Mouse (Mus musculus) left cerebral cortex, postnatal 14 days (tissue): ENCODE data around the gene Rexo5. TPM values are rescaled to one million over a fixed set of nuclear protein-coding genes. Genes with fewer than 3 reads are reported as not detected.
A peak's percentile ranks its signal among the peaks of the same experiment; 100 is the strongest.

Experiments
- DNase-seq, 2 experiments: peaks; one replicate each; pipeline ENCODE4 v3.0.0; 2021 to 2022; ENCODE audit warnings: low spot score in 2 of 2, mixed read lengths in 1 of 2
- intact Hi-C: fragments of 180-260 bp; cut with DNase I; formaldehyde crosslinking; loops from one replicate; pipeline ENCODE4 v1.15.1; 2025
- total RNA-seq, 2 experiments: library from RNA; stranded (reverse); gene quantifications; 2 replicates each; pipeline ENCODE4 v1.2.3; 2021

The Rexo5 gene
- total RNA-seq, 2 experiments from 2014 or later = 1.4 to 2.8 TPM

- intact Hi-C loops = no loop called here
- no peak for DNase-seq
Measured at GRCm38 (mm10) chr7:119835996-119836777, 42.4 kb downstream of the Rexo5 start.

- intact Hi-C loops = no loop called here
- no peak for DNase-seq
Measured at GRCm38 (mm10) chr7:119841820-119842449, 48.1 kb downstream of the Rexo5 start.

GRCm38 (mm10) chr7:119845541-119845940, 51.7 kb downstream of the Rexo5 start:
- no peak for DNase-seq
- intact Hi-C loops = loop anchor here (5.0 kb wide), 1 partner anchor 357 kb away; the partner anchor contains the start of genes Abca14 and Crym

GRCm38 (mm10) chr7:119847396-119847795, 53.6 kb downstream of the Rexo5 start:
- no peak for DNase-seq
- intact Hi-C loops = loop anchor here (5.0 kb wide), 1 partner anchor 355 kb away; the partner anchor contains the start of genes Abca14 and Crym

- peak; percentile 63 to 83 for DNase-seq
Measured at GRCm38 (mm10) chr7:119849096-119849495, 55.3 kb downstream of the Rexo5 start.

GRCm38 (mm10) chr7:119850737-119851136, 56.9 kb downstream of the Rexo5 start:
- intact Hi-C loops = loop anchor here (5.0 to 10.0 kb wide), 2 partner anchors 204 to 477 kb away; partner anchors contain the start of gene Abca15
- DNase-seq = no peak

More at GRCm38 (mm10) chr7:119849096-119849495, 55.3 kb downstream of the Rexo5 start:
- intact Hi-C loops = loop anchor here (5.0 kb wide), 1 partner anchor 353 kb away; the partner anchor contains the start of genes Abca14 and Crym

- no peak for DNase-seq
- intact Hi-C loops = loop anchor here (5.0 to 10.0 kb wide), 2 partner anchors 202 to 475 kb away; partner anchors contain the start of gene Abca15
Measured at GRCm38 (mm10) chr7:119852494-119852893, 58.7 kb downstream of the Rexo5 start.

- intact Hi-C loops = loop anchor here (5.0 to 10.0 kb wide), 2 partner anchors 202 to 474 kb away; partner anchors contain the start of gene Abca15
- DNase-seq = no peak
Measured at GRCm38 (mm10) chr7:119853186-119853585, 59.4 kb downstream of the Rexo5 start.

- no peak for DNase-seq
Measured at GRCm38 (mm10) chr7:119854362-119854761, 60.6 kb downstream of the Rexo5 start.

GRCm38 (mm10) chr7:119855031-119855430, 61.2 kb downstream of the Rexo5 start:
- DNase-seq = no peak
- intact Hi-C loops = loop anchor here (5.0 to 10.0 kb wide), 2 partner anchors 200 to 242 kb away; partner anchors contain the start of gene Dnah3

More at GRCm38 (mm10) chr7:119854362-119854761, 60.6 kb downstream of the Rexo5 start:
- intact Hi-C loops = loop anchor here (5.0 to 10.0 kb wide), 2 partner anchors 200 to 473 kb away; partner anchors contain the start of gene Abca15

- peak in 1 of 2 experiments; percentile 7 for DNase-seq
- intact Hi-C loops = loop anchor here (5.0 to 10.0 kb wide), 2 partner anchors 195 to 238 kb away; partner anchors contain the start of gene Dnah3
Measured at GRCm38 (mm10) chr7:119859476-119859875, 65.7 kb downstream of the Rexo5 start.

- no peak for DNase-seq
- intact Hi-C loops = no loop called here
Measured at GRCm38 (mm10) chr7:119860116-119860515, 66.3 kb downstream of the Rexo5 start.

- no peak for DNase-seq
- intact Hi-C loops = no loop called here
Measured at GRCm38 (mm10) chr7:119860554-119860953, 66.7 kb downstream of the Rexo5 start.

GRCm38 (mm10) chr7:119860971-119861334, 67.1 kb downstream of the Rexo5 start:
- intact Hi-C loops = no loop called here
- no peak for DNase-seq

GRCm38 (mm10) chr7:119861335-119862091, 67.7 kb downstream of the Rexo5 start:
- intact Hi-C loops = no loop called here
- peak; percentile 18 to 23 for DNase-seq

GRCm38 (mm10) chr7:119862167-119862566, 68.4 kb downstream of the Rexo5 start:
- intact Hi-C loops = no loop called here
- no peak for DNase-seq

- intact Hi-C loops = no loop called here
- DNase-seq = no peak
Measured at GRCm38 (mm10) chr7:119864500-119864899, 70.7 kb downstream of the Rexo5 start.

- no peak for DNase-seq
- intact Hi-C loops = no loop called here
Measured at GRCm38 (mm10) chr7:119866136-119866535, 72.3 kb downstream of the Rexo5 start.

- intact Hi-C loops = no loop called here
- no peak for DNase-seq
Measured at GRCm38 (mm10) chr7:119872204-119872603, 78.4 kb downstream of the Rexo5 start.
